Comparison of ENCODE assay signal across 20 mouse cellular contexts in genomic region chr4:83468208-83468607, GRCm38 (mm10). TPM values are rescaled to one million over a fixed set of nuclear protein-coding genes. Genes with fewer than 3 reads are reported as not detected.
DNase-seq lines count a peak whose midpoint lies in the region; ATAC-seq and TF ChIP-seq lines count a peak whose summit lies in the region.
"Had no signal": no experiment of that assay in that cellular context is flagged by ENCODE, and none has a peak within 500 bp of the region (broad histone marks: within the 10 kb centered on the region; RNA-seq: fewer than 3 reads in every experiment).

No protein-coding gene starts in this region.

- H3K4me3 ChIP-seq in heart, embryonic 11.5 days (ENCODE audit: low read depth, low read length): no peak overlapping the region
- H3K4me3 ChIP-seq in neural tube, embryonic 12.5 days: no peak overlapping the region
- no peak overlapping the region for H3K4me3 ChIP-seq in forebrain, embryonic 16.5 days (replicated peaks; ENCODE audit: low read length)
- H3K4me3 ChIP-seq in kidney, adult 2 months (ENCODE audit: insufficient read depth, low read depth, low read length): no peak overlapping the region
- H3K4me3 ChIP-seq: embryonic facial prominence, embryonic 15.5 days; left cerebral cortex, adult 2 months had no signal

- ATAC-seq in heart, embryonic 11.5 days (replicated peaks; ENCODE audit: insufficient number of reproducible peaks, low FRiP score, low TSS enrichment): no peak
- 0 out of 2 replicates have a peak, but pooled peaks have one; percentile 25 for ATAC-seq in neural tube, embryonic 12.5 days (ENCODE audit: low FRiP score, low read depth)
- ATAC-seq in forebrain, embryonic 16.5 days: peak; percentile 34; the same call in 1 of the 2 replicates
- ATAC-seq: inflammation-experienced regulatory T-cells, adult 6 months; Patski had no signal

- TF ChIP-seq CTCF in kidney, adult 2 months (conservative IDR thresholded peaks at IDR 0.05; ENCODE audit: insufficient read depth, insufficient read length, low read depth, low read length): no peak

- no peaks in the 10 kb centered on the region for H3K27me3 ChIP-seq in heart, embryonic 11.5 days (ENCODE audit: control insufficient read depth, insufficient read depth, low read length)
- no peaks in the 10 kb centered on the region for H3K27me3 ChIP-seq in neural tube, embryonic 12.5 days (replicated peaks)
- H3K27me3 ChIP-seq in forebrain, embryonic 16.5 days (replicated peaks; ENCODE audit: control insufficient read depth, insufficient read depth, low read length): no peaks in the 10 kb centered on the region
- H3K27me3 ChIP-seq in kidney, adult 2 months (replicated peaks; ENCODE audit: control insufficient read depth, insufficient read depth, low read length): no peaks in the 10 kb centered on the region
- H3K27me3 ChIP-seq: embryonic facial prominence, embryonic 15.5 days; Patski had no signal

- H3K9me3 ChIP-seq in heart, embryonic 11.5 days (replicated peaks; ENCODE audit: control insufficient read depth, low read length): no peaks in the 10 kb centered on the region
- no peaks in the 10 kb centered on the region for H3K9me3 ChIP-seq in neural tube, embryonic 12.5 days
- no peaks in the 10 kb centered on the region for H3K9me3 ChIP-seq in forebrain, embryonic 16.5 days (ENCODE audit: control insufficient read depth, low read length)
- H3K9me3 ChIP-seq: embryonic facial prominence, embryonic 15.5 days had no signal

- no peak for TF ChIP-seq POLR2A in kidney, adult 2 months (IDR thresholded peaks at IDR 0.05; ENCODE audit: low read depth, low read length)

- no peak for DNase-seq in heart, adult 18-20 months
- no peak for DNase-seq in neural tube, embryonic 10.5 days (ENCODE audit: extremely low spot score, low spot score)
- no peak for DNase-seq in kidney, adult 2 months
- DNase-seq in testis, postnatal 14 days (ENCODE audit: low spot score): no peak
- DNase-seq: adrenal gland, postnatal 14 days; gastrocnemius, postnatal 36 days; kidney, adult 9 months; kidney, postnatal 36 days; liver; lung, postnatal 14 days; right cerebral cortex, postnatal 25 days; thymus, adult 18-20 months; thymus, postnatal 4 days had no signal

- H3K4me2 ChIP-seq in heart, embryonic 11.5 days: no peak overlapping the region
- H3K4me2 ChIP-seq in neural tube, embryonic 12.5 days (replicated peaks): no peak overlapping the region
- H3K4me2 ChIP-seq in forebrain, embryonic 16.5 days (ENCODE audit: low read length): no peak overlapping the region
- H3K4me2 ChIP-seq: embryonic facial prominence, embryonic 15.5 days had no signal

- H3K27ac ChIP-seq in heart, embryonic 11.5 days (ENCODE audit: low read depth, low read length): 0 out of 2 replicates have a peak overlapping the region, but pooled peaks have one; percentile 29
- H3K27ac ChIP-seq in neural tube, embryonic 12.5 days: no peak overlapping the region
- H3K27ac ChIP-seq in forebrain, embryonic 16.5 days (ENCODE audit: low read length): no peak overlapping the region
- H3K27ac ChIP-seq in kidney, adult 2 months (ENCODE audit: insufficient read depth, low read depth, low read length): no peak overlapping the region
- H3K27ac ChIP-seq: embryonic facial prominence, embryonic 15.5 days had no signal

- WGBS in heart, embryonic 11.5 days (ENCODE audit: insufficient replicate concordance): 62% methylated on average over 3 of the region's 3 CpGs
- WGBS in neural tube, embryonic 12.5 days: 61% methylated on average over 3 of the region's 3 CpGs
- 60% methylated on average over 3 of the region's 3 CpGs for WGBS in forebrain, embryonic 16.5 days
- WGBS in kidney, adult 2 months: 85% methylated on average over 3 of the region's 3 CpGs

- H3K4me1 ChIP-seq in heart, embryonic 11.5 days (ENCODE audit: control insufficient read depth, insufficient read depth, low read length): peaks cover 10% of the 10 kb centered on the region; the same call in 1 of the 2 replicates
- H3K4me1 ChIP-seq in neural tube, embryonic 12.5 days: no peaks in the 10 kb centered on the region
- H3K4me1 ChIP-seq in forebrain, embryonic 16.5 days (replicated peaks; ENCODE audit: control insufficient read depth, insufficient read depth, low read length): no peaks in the 10 kb centered on the region; the same call in 1 of the 2 replicates
- H3K4me1 ChIP-seq in kidney, adult 2 months (ENCODE audit: control insufficient read depth, insufficient read depth, low read length): no peaks in the 10 kb centered on the region
- H3K4me1 ChIP-seq: embryonic facial prominence, embryonic 15.5 days had no signal

- peaks cover 26% of the 10 kb centered on the region for H3K36me3 ChIP-seq in heart, embryonic 11.5 days (ENCODE audit: control insufficient read depth, insufficient read depth, low read length)
- H3K36me3 ChIP-seq in neural tube, embryonic 12.5 days: peaks cover 76% of the 10 kb centered on the region
- H3K36me3 ChIP-seq in forebrain, embryonic 16.5 days (ENCODE audit: control insufficient read depth, insufficient read depth): peaks cover 45% of the 10 kb centered on the region
- no peaks in the 10 kb centered on the region; the same call in none of the 2 replicates for H3K36me3 ChIP-seq in kidney, adult 2 months (ENCODE audit: control insufficient read depth, insufficient read depth, low read length)

- no peak overlapping the region for H3K9ac ChIP-seq in heart, embryonic 11.5 days (ENCODE audit: low read depth, low read length)
- H3K9ac ChIP-seq in neural tube, embryonic 12.5 days: no peak overlapping the region
- no peak overlapping the region for H3K9ac ChIP-seq in forebrain, embryonic 16.5 days (replicated peaks; ENCODE audit: low read depth, low read length)
- H3K9ac ChIP-seq: embryonic facial prominence, embryonic 15.5 days had no signal

RNA-seq across cellular contexts. Expression of gene Psip1, which starts 18.1 kb away (rescaled TPM):
- 111 and 115 TPM in 2 replicates for polyA plus RNA-seq in heart, embryonic 11.5 days (2014; fragmentation: Nextera tagmentation; extraction: Ambion mirVana)
- total RNA-seq in heart, adult 18-20 months (2021): 10 to 100 TPM; 17.5 to 21.6 TPM
- polyA plus RNA-seq in neural tube, embryonic 12.5 days (2016; fragmentation: Nextera tagmentation; extraction: Ambion mirVana): 337 and 394 TPM in 2 replicates
- polyA plus RNA-seq in forebrain, embryonic 16.5 days (2015; fragmentation: Nextera tagmentation; extraction: Ambion mirVana): 281 and 310 TPM in 2 replicates
- 10.6 and 11.0 TPM in 2 replicates for polyA plus RNA-seq in kidney, adult 2 months (2012; rRNA removed)

RNA-seq across cellular contexts. Expression of gene Snapc3, which starts 50.7 kb away (rescaled TPM):
- 33.2 and 37.7 TPM in 2 replicates for polyA plus RNA-seq in heart, embryonic 11.5 days (2014; fragmentation: Nextera tagmentation; extraction: Ambion mirVana)
- total RNA-seq in heart, adult 18-20 months (2021): 10 to 100 TPM; 15.2 to 18.8 TPM
- 77.0 and 86.1 TPM in 2 replicates for polyA plus RNA-seq in neural tube, embryonic 12.5 days (2016; fragmentation: Nextera tagmentation; extraction: Ambion mirVana)
- polyA plus RNA-seq in forebrain, embryonic 16.5 days (2015; fragmentation: Nextera tagmentation; extraction: Ambion mirVana): 92.9 and 99.8 TPM in 2 replicates
- polyA plus RNA-seq in kidney, adult 2 months (2012; rRNA removed): 8.0 and 10.3 TPM in 2 replicates

RNA-seq across cellular contexts. Expression of gene Ccdc171, which starts 57.1 kb away (rescaled TPM):
- 2.5 and 4.9 TPM in 2 replicates for polyA plus RNA-seq in heart, embryonic 11.5 days (2014; fragmentation: Nextera tagmentation; extraction: Ambion mirVana)
- 1 to 10 TPM in 1 of 2 experiments, under 1 TPM in 1; 0.52 to 1.2 TPM for total RNA-seq in heart, adult 18-20 months (2021)
- 4.4 and 5.5 TPM in 2 replicates for polyA plus RNA-seq in neural tube, embryonic 12.5 days (2016; fragmentation: Nextera tagmentation; extraction: Ambion mirVana)
- 6.1 and 6.7 TPM in 2 replicates for polyA plus RNA-seq in forebrain, embryonic 16.5 days (2015; fragmentation: Nextera tagmentation; extraction: Ambion mirVana)
- 0.72 TPM in 2 replicates for polyA plus RNA-seq in kidney, adult 2 months (2012; rRNA removed)
